Mouse (Mus musculus) left cerebral cortex, adult 2 months (tissue): Measurements from ENCODE around the gene Cnp. TPM values are rescaled to one million over a fixed set of nuclear protein-coding genes. Genes with fewer than 3 reads are reported as not detected.

Experiments used
- DNase-seq, 2 experiments: peaks; one replicate each; pipeline ENCODE4 v3.0.0; 2021 to 2022; ENCODE audit warnings: low spot score in 2 of 2, mixed read lengths in 1 of 2; ENCODE audit errors: extremely low spot score in 1 of 2
- H3K27ac ChIP-seq: fragments of 200-600 bp; 2 replicates; pipeline ENCODE4 v1.8.1; 2022
- H3K4me3 ChIP-seq: fragments of 200-600 bp; 2 replicates; pipeline ENCODE4 v1.8.1; 2022
- CTCF ChIP-seq: fragments of 200-600 bp; IDR thresholded peaks from 2 replicates; pipeline ENCODE4 v1.8.1; 2022; ENCODE audit warnings: antibody characterized with exemption, mild to moderate bottlenecking, moderate library complexity
- intact Hi-C: fragments of 180-260 bp; cut with DNase I; formaldehyde crosslinking; loops from one replicate; pipeline ENCODE4 v1.15.1; 2025
- total RNA-seq, 2 experiments: library from RNA; stranded (reverse); gene quantifications; 2 replicates each; pipeline ENCODE4 v1.2.3; 2021

The Cnp gene
- total RNA-seq, 2 experiments from 2014 or later: 117 to 121 TPM

DNA sequence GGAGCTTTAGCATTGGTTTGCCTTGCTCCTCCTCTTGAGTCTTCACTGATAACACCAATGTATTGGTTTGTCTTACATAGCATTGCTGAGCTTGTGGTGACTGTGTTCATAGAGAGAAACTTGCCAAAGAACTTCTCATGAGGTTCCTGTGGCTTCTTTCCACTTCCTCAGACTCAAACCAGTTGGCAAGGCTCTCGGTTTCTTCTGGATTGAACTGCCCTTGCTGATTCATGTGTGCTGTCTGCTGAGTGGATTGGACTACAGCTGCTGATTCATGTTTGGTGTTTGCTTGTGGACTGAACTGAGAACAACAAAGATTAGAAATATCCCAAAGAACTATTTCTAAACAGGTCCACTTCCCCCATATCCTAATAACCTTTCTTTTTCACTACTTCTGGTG, 38.7 kb upstream of the Cnp start:
- Histone ChIP-seq H3K4me3 (no peak overlapping the region), H3K27ac (no peak overlapping the region)
- no peak for DNase-seq
- intact Hi-C loops: no loop called here
- no peak for TF ChIP-seq CTCF

DNA sequence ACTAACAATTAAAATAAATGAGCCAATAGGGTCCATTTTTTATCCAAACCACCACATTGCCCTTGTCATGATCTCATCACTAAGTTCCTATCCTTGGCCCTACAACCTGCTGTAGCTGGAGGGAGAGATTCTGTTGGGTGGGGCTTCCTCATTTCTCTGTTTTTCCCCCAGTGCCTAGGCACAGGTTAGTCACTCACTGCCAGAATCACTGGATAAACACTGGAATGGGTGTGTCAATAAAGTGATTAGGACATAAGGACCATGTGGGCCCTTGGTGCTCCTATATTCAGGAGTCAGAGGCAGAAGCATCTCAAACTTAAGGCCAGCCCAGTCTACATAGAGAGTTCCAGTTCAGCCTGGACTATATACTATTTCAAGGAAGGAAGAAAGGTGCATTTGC, 38.2 kb upstream of the Cnp start:
- H3K4me3 ChIP-seq: no peak overlapping the region
- no peak for TF ChIP-seq CTCF
- DNase-seq: no peak
- intact Hi-C loops: no loop called here
- H3K27ac ChIP-seq: no peak overlapping the region

DNA sequence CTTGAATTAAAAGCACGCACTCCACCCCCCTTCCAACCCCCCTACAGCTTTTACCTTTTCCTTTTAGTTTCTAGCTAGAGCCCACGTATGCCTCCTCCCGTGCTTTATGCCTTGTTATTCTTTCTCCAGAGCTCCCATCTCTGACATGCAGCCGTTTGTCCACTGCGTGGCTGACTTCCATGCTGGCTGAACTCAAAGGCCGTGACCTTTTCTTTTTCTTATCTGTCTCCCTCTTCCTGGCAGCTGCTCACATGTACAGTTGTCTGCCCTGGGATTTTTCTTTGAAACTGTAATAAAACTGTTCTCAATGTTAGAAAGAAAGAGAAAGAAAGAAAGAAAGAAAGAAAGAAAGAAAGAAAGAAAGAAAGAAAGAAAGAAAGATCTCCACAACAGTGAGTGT, 33.7 kb upstream of the Cnp start:
- intact Hi-C loops: no loop called here
- Histone ChIP-seq H3K4me3 (no peak overlapping the region), H3K27ac (no peak overlapping the region)
- no peak for TF ChIP-seq CTCF
- DNase-seq: no peak

DNA sequence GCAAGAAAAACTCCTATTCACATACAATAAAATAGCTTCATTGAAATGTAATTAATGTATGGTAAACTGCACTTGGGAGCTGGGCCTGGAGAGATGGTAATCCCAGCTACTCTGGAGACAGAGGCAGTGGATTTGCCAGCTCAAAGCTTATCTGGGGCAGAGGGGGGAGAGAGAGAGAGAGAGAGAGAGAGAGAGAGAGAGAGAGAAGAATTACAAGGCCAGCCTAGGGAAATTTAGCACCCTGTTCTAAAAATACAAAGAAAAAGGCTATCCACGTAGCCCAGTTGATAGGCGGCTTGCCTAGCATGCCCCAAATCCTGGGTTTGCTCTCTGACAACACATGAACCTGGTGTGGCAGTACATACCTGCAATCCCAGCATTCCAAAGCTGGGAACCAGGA, 33.1 kb upstream of the Cnp start:
- H3K27ac ChIP-seq: no peak overlapping the region
- no peak for DNase-seq
- intact Hi-C loops: no loop called here
- H3K4me3 ChIP-seq: no peak overlapping the region
- TF ChIP-seq CTCF: no peak

DNA sequence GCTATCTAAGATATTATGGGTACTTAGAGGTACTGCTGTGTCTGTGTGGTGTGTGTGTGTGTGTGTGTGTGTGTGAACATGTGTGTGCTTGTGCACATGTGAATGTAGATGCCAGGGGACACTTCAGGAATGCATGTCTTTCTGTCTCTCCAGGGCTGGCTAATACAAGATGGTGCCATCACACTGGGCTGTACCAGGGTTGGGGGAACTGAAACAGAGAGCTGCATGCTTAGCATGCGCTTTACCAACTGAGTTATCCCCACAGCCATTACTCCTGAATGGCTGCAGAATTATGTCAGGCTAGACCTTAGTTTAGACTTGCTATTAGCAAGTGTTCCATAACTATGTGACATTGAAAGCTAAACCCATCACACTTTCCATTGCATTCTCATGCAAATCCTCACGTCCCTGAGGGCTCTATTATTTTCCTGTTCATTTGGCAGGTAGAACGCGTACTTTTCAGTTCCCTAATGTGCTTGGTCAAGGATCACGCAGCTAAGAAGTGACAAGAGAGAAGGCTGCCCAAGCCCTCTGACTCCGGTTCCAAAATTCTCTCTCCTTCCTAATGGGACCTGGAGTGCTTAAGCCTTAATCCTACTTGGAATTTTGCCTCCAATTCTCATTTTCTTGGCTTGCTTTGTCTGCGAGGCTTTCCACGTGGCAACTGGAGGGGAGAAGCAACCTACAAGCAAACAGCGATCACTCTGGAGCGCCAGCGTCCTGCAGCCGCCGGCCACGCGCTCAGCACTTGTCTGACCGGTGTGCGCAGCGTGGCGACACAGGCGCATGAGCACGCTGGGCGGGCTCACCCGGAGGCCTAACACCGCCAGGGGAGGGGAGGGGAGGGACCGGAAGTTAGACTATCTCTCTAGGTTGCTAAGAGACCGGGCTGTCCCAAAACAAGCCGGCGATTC, 29.6 kb upstream of the Cnp start, which contains the start of gene Ttc25:
Ttc25 (plus strand) TSS at position 776 of the 914 bp plus-strand sequence.
- peak within 1 kb of the TSS; percentile 9; the same call in 1 of the 2 replicates for H3K27ac ChIP-seq
- intact Hi-C loops: loop anchor here (1.0 kb wide), 1 partner anchor 17 kb away; no protein-coding TSS in a partner anchor
- no peak; the same call in 1 of the 2 replicates for TF ChIP-seq CTCF
- peak within 1 kb of the TSS; percentile 52 for H3K4me3 ChIP-seq
- peak; percentile 77 to 80 for DNase-seq

DNA sequence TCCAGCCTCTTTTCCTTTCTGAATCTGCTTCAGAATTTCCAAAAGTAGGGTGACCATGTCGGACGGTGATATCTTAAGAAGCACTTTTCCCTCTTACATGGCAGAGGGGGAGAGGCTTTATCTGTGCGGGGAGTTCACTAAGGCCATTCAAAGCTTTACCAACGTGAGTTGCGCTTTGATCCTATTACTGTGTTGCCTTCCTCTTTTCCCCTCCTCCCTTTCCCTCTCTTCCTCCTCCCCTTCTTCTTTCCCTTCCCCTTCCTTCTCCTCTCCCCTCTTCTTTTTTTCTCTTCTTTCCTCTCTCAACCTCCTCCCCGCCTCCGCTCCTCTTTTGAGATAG, 29.0 kb upstream of the Cnp start:
- DNase-seq: no peak
- intact Hi-C loops: loop anchor here (1.0 kb wide), 1 partner anchor 17 kb away; no protein-coding TSS in a partner anchor
- Histone ChIP-seq H3K4me3 (peak overlapping the region; percentile 52), H3K27ac (peak overlapping the region; percentile 9; the same call in 1 of the 2 replicates)
- TF ChIP-seq CTCF: no peak

DNA sequence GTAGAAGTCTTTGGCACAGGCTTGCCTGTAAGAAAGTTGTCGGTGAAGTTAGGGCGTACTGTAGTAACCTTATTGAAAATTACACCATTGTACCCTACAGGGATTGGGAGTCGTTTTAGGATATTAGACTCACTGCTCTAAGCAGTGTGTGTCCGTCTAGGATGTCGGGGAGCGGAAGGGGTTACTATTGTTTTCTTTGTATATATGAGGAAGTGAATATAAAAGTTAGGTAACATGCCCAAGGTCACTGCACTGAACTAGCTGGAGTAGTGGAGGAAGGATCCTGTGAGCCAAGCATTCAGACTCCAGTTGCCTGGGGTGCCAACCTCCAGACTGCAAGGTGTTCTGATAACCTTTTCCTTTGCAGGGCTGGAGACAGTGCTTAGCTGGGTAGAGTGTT, 27.7 kb upstream of the Cnp start:
- intact Hi-C loops: no loop called here
- no peak for DNase-seq
- H3K4me3 ChIP-seq: no peak overlapping the region
- H3K27ac ChIP-seq: no peak overlapping the region
- TF ChIP-seq CTCF: no peak

DNA sequence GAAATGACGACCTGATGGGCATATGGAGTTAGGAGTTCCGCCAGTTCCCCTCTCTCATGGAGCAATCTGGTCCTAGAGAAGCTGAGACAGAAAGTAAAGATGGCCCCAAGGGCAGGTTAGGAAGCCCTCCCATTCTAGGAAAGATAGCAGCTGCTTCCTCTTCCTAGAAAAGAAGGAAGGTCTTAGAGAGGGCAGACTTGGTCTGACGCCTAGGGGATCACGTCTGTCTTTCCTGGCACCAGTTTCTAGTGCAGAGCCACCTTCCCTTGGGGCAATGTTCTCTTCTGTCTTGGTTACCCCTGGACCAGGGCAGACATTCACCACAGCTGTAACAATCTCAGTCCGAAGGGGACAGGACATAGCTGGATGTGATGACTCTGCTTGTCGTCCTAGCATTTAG, 26.6 kb upstream of the Cnp start:
- no peak for DNase-seq
- Histone ChIP-seq H3K4me3 (no peak overlapping the region), H3K27ac (no peak overlapping the region)
- intact Hi-C loops: no loop called here
- no peak for TF ChIP-seq CTCF

DNA sequence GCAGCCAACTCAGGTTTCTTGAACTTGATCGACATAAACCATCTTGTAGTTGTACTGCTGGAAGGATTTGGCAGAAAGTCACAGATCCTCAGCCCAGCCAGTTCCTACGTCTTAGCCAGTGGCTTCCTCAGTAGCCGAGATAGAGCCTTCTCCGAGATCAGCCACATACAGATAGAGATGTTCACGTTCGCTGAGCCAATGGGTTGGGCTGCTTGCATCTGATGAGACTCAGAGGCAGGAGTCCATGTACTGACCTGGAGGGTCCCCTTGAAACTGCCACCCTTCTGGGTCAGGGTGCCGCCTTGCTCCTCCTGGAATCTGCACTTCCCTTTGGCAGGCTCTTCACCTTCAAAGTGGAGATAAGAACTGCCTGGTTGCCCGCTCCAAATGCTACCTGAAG, 25.2 kb upstream of the Cnp start:
- no peak for DNase-seq
- intact Hi-C loops: no loop called here
- TF ChIP-seq CTCF: no peak
- H3K4me3 ChIP-seq: no peak overlapping the region
- H3K27ac ChIP-seq: no peak overlapping the region

DNA sequence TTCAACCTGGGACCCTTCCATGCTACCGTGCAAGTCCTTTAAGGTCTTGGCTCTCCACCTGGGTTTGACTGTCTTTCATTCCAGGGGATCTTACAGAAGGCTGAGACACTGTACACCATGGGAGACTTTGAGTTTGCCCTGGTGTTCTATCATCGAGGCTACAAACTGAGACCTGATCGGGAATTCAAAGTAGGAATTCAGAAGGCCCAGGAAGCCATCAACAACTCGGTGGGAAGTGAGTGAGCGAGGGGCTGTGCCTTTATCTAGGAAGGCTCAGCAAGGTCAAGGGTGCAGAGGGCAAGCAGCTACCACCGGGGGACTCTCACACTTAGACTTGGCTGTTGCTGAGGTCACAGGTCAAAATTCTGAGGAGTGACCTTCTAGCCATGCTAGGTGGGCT, 24.6 kb upstream of the Cnp start:
- no peak overlapping the region for H3K27ac ChIP-seq
- no peak for DNase-seq
- intact Hi-C loops: no loop called here
- no peak overlapping the region for H3K4me3 ChIP-seq
- no peak for TF ChIP-seq CTCF

DNA sequence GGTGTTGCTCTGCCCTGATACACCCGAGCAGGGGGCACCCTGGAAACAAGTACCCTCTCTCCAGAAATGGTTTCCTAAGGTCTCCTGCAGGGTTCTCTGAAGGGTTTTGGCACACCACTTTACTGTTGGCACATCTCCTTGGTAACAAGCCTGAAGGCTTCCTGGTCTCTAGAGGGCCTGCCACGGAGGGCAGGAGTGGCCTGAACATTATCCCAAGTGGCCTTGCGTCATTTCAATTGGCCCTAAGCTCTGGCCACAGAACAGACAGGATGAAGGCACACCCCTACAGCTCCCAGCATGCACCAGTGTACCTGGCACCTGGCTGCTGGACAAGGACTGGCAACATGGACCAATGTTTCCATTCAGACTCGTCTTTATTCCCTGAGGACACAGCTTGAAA, 21.9 kb upstream of the Cnp start:
- DNase-seq: no peak
- no peak overlapping the region for H3K4me3 ChIP-seq
- H3K27ac ChIP-seq: no peak overlapping the region
- intact Hi-C loops: no loop called here
- TF ChIP-seq CTCF: no peak

DNA sequence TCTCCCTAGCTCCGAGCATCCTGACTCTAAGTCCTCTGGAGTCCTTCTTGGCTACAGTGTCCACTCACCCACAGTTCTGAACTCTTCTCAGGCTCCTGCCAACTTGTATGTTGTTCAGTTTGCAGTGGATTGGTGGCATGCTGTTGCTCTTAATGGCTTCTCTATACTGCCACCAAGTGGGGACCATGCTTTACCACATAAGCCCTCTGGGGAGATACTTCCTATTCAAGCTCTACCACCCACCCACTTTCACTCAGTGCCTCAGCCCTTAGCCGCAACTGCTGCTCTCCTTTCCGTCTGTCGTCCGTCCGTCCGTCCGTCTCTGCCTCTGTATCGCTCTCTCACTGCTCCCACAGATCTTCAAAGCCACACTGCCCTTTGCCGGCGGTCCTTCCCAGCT, 19.1 kb upstream of the Cnp start:
- H3K4me3 ChIP-seq: no peak overlapping the region
- intact Hi-C loops: loop anchor here (5.0 kb wide), 1 partner anchor 43 kb away; no protein-coding TSS in a partner anchor
- peak; percentile 68 for TF ChIP-seq CTCF
- H3K27ac ChIP-seq: no peak overlapping the region
- peak; percentile 42 to 43 for DNase-seq

DNA sequence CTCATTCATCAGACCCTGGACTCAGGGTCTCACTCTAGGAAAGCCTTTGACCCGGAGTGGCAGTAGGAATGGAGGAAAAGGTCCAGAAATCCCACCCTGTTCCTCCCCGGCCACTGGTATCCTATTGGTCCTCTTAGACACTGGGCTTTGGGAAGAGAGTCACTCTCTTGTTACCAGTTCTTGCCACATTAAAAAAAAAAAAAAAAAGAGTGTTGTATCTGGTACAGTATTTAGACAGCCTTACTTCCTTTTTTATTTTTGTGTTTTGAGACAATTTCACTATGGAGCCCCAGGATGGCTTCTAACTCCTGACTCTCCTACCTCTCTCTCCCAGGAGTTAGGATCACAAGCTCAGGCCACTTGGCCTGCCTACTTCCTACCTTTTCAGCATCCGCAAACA, 17.1 kb upstream of the Cnp start:
- Histone ChIP-seq H3K27ac (no peak overlapping the region), H3K4me3 (no peak overlapping the region)
- intact Hi-C loops: loop anchor here (5.0 kb wide), 1 partner anchor 45 kb away; no protein-coding TSS in a partner anchor
- no peak for DNase-seq
- TF ChIP-seq CTCF: no peak
